Mouse (Mus musculus) erythroblast, adult 5-6 weeks (primary cell): ENCODE data around the gene Nol9. TPM values are rescaled to one million over a fixed set of nuclear protein-coding genes. Genes with fewer than 3 reads are reported as not detected.

Experiments used
- ATAC-seq: replicated peaks from 2 replicates; pipeline ENCODE4 v1.8.0; 2016; ENCODE audit warnings: moderate number of reproducible peaks, mild to moderate bottlenecking, moderate TSS enrichment, inconsistent platforms; ENCODE audit not compliant: poor library complexity, low FRiP score, severe bottlenecking
- total RNA-seq, 2 experiments: library from RNA; stranded (forward) in 1 of 2; stranded (reverse) in 1 of 2; fragments of 150-400 nt in 1 of 2; fragments of 200-764, 138-1000 nt in 1 of 2; gene quantifications; 2 replicates each; pipeline versions ENCODE4 v1.2.3 to v1.2.4; 2015 to 2017; ENCODE audit warnings: low replicate concordance in 2 of 2

Nol9 gene
- total RNA-seq, 2 experiments from 2014 or later = 3.9 to 7.3 TPM

DNA sequence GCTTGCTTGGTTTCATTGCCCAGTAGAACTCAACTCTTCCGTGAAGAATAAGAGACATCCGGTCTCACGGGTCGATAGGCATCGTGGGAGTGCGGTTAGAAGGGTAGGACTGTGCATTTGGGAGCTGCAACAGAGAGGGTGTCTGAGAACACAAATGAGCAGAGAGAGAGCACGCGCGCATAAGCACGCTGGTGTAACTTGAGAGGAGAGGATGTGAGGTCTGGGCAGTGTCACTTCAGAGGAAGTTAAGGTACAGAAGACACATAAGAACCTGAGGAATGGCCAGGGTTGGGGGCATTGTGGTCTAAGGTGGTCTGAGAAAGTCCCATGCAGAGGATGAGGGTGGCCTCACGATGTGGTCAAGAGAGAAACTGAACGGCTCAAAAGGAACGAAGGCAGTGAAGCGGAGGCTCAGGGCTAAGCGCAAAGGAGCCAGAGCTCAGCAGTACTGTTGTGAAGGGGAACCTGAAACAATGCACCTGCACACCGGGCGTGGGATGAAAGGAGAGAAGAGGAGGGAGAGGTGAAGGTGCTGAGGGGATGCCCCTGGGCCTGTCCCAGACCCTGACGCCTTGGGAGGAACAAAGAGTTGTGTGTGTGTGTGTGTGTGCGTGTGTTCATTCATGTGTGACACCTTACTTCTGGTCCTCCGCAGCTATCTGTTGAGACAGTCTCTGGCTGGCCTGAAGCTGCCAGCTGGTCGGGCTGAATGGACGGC lies 3.0 kb downstream of the Nol9 start:
- no peak for ATAC-seq

DNA sequence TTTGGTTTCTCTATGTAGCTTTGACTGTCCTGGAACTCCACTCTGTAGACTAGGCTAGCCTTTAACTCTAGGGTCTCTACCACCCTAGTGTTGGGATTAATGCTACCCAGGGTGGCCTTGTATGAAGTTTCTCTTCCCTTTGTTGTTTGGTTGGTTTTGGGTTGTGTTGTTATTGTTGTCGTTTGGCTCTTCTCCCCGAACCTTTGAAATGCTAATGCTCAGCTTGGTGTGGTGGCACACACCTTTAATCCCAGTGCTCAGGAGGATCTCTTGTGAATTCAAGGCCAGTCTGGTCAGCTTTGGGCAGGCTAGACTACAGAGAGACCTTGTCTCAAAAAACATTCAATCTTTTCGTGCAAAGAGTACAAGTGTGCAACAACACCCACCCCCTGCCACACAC lies 4.0 kb downstream of the Nol9 start:
- ATAC-seq = no peak

DNA sequence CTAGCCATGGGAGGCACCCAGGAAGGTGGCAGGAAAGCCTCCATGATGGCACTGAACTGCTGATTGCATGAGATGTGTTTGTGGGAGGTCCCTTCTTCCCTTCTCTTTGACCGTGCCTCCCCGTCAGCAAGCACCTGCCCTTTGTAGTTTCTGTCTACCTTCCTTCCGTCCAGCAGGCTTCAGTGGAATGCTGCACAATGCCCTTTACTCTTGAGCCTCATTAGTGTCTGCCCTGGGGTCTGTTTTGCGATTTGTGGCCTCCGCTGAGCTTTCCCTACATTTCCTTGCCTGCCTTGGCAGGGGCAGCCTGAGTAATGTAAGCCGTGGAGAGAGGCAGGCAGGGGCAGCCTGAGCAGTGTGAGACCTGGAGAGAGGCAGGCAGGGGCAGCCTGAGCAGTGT lies 5.5 kb downstream of the Nol9 start:
- ATAC-seq = no peak

DNA sequence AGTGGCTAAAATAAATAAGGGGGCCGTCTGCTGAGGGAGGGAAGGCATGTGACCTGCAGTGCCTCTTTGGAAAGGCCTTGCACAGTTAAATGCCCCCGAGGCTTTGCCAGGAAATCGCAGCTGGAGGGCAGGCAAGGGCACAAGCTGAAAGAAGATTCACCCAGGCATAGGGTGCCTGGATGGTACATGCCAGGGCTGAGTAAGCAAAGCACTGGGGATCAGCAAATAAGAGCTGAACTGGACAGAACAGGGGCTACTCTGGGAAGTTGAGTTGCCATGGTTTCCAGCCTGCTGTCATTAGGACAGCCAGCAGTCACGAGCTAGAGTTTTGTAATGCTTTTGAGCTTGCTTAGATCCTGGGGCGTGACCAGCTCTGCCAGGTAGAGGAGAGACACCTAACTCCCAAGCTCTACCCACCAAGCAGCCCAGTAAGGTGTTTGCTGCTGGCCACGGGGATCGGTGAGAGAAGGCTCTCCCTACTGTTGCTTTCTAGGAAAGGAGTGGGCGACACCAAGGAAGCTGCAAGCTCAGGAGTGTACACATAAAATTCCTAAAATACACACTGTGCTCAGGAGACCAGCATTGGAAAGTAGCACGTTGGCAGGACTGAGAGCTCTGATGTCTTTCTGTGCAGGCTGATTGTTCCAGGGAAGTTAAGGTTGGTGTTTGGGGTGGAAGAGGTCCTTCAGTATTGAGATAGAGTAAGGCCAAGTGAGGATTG lies 23.4 kb downstream of the Nol9 start:
- ATAC-seq = no peak

DNA sequence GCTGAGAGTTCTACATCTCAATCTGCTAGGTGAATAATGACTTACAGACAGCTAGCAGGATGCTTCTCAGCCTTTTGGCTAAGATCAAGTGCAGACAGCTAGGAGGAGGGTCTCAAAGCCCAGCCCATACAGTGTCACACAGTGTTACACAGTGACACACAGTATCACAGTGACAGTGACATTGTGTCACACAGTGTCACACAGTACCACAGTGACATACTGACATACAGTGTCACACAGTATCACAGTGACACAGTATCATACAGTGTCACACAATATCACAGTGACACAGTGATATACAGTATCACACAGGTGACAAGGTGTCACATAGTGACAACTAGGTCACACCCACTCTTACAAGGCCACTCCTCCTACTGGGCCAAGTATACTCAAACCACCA lies 28.2 kb downstream of the Nol9 start:
- ATAC-seq = no peak

DNA sequence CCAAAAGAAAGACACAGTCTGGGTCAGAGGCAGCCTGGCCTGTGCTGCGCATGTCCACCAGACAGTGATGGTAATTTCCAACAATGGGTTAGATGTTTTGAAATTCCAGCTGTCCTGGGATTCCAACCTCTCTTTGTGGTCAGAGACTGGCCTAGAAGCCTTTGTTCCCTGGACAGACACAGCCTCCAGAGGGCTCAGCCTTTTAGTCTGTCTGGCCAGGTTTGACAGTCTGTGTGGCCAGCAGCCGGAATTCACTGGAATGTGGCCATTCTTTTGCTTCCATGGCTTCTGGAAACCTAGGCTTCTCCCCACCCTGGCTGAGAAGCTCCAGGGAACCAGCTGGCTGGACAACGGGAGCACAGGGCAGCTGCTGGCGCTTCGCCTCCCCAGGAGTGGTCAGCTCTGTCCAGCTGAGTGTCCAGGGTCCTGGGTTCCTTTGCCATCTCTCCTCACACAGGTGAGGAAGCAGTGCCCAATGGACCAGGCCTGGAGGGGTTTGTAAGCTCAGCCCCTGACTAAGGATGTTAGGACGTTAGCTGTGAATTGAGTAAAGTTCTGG lies 29.1 kb downstream of the Nol9 start:
- no peak for ATAC-seq

DNA sequence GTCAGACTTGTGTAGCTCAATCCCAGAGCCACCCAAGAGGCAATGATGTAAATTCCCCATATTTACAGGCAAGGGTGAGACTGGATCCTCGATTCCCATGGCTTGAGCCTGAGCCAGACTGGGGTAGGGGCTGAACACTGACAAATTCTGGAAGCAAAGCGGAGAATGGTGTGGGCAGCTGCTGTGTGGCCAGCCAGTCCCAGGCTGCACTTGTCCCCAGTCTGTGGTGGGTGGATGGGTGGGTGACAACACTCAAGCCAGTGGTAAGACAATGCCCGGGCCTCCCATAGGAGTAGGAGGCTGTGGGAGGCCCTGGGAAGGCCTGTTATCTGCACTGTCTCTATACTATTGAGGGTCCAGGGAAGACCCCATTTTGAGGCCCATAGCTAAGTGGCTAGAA lies 30.1 kb downstream of the Nol9 start:
- no peak for ATAC-seq

DNA sequence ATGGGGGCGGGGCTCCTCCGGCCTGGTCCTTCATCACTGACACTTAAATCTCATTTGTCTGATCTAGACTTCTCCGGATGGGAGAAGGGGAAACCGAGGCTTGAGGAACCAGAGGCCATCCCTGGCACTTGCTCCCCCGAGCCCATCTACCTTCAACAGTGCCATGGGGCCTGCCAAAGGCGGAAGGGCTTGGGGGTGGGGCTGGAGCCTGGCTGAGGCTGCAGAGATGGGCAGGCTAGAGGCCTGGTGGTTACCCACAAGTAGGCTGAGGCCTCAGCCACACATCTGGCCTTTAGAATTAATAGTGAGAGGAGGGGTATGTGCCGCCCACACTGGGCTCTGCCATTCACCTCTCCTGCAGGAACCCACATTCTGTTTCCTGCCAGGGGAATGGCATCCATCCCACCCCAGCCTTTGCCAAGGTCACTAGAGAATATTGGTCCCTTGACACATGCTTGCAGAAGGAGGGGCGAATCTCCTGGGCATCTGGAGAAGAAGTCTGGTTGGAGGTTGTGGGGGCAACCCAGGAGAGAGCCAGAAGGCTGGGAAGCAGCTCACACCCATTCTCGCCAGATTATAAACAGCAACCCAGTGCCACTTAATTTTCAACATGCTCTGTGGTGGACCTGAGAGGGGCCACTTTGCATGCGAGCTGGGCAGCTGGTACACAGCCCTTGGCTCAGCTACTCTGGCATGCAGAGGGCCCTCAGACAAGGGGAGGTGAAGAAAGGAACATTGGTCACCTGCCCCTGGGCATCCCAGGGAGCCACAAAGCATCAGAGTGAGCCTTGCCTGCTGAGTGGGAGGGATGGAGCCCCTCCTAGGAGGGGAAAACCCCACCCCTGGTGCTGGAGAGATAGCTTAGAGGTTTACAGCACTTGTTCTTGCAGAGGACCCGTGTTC lies 31.6 kb downstream of the Nol9 start:
- no peak for ATAC-seq

DNA sequence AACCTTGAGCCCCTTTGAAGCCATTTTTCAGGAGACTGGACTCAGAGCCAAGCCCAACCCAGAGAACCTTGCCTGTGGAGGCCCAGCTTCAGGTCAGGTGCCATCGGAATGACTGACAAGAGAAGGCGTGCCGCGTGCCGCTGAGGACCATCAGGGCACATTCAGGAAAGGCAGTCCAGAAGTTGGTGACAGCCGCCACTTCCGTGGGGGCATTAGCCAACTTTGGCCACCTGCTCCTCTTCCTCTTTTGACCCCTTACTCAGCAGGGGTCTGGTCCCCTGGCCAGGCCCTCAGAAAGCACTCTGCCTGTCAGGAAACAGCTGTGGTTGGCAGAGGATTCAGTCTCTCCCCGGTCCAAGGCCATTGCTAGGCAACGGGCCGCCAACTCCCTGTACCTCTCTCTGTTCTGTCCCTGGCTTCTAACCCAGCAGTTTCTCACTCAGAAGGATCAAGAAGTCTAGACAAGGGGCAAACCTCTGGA lies 33.0 kb downstream of the Nol9 start, which contains the start of gene Plekhg5:
Gene Plekhg5, plus strand, starts transcription at position 378 of the 481 bp plus-strand sequence.
- no peak for ATAC-seq

DNA sequence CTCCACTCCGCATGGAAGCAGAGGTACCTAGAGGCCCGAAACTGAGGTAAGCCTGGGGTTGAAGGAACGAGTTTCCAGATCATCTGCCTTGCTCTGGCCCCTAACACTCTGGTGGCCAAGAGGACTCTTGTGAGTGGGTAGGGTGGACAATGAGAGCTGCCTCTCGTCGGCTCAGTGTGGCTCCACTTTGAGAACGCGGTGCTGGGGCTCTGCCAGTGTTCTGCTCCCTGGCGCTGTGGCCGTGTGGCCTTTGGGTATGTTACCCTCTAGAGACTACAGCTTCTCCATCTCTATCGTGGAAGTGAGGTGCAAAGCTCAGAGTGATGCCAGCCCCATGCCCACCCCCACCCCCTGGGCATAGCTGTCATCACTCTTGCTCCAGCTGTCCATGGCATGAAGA lies 33.5 kb downstream of the Nol9 start:
- no peak for ATAC-seq

DNA sequence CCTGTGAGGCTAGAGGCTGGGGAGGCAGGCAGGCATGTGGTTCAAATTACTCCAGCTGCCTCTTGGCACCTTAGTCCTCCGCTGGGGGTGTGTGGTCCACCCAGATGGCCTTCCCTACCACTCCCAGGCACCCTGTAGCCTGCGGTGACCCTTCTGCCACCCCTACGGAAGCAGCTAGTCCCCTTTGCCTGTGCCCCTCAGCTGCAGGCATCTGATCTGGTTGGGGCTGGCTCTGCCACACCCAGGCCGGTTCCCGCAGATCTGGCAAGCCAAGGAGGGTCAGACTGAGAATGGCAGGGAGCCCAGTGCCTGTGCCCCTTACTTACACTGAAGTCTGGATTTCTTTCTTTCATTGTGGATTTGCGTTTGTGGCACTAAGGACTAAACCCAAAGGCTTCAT lies 34.6 kb downstream of the Nol9 start:
- ATAC-seq = no peak

DNA sequence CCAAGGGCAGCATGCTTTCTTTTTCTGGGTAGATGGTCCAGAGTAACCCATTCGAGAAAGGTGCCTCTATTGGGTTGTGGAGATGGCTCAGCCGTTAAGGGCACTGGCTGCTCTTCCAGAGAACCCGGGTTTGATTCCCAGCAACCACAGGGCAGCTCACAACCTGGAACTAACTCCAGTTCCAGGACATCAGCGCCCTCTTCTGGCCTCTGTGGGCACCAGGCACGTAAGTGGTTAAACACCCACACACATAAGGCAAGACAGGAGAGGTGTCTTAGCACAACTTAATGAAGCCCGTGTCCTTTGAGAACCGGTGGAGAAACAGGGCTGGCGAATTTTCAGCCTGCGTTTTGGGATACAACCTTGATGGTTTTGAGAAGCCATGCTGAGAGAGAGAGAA lies 35.4 kb downstream of the Nol9 start:
- ATAC-seq = no peak

DNA sequence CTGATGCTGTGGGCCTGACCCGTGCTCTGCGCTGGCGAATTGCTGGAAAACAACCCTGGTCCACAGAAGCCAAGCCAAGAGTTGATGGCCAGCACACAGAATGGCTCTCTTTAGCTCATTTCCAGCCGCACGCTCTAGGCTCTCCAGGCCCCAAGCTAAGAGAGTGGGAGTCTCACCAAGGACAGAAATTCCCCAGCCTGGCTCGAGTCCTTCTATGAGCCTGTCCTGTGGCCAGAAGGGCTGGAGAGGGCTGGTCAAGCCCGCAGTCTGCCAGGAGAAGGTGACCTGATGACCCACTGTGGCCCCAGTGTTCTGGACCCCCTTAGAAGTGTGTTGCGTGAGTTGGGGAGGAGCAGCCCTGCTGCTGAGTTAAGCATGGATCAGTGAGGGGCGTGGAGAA lies 38.1 kb downstream of the Nol9 start:
- ATAC-seq = no peak

DNA sequence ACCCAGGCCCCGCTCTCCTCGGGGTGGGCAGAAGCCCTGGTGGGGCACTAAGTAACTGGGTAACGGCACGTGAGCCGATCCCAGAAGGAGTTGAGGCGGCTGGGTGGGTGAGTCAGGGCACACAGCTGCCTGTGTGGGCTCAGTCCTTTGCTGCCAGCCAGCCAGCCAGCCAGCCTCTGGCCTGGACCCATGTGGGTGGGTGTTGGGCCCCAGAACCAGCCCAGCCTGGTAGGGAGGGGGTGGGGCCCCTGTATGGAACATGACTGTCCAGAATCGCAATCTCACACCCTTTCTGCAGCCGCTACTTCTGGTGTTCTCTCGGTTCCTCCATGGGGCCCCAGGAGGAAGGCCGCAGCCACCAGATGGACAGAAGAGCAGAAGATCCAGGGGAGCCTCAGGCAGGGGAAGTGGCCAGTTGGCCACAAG lies 39.0 kb downstream of the Nol9 start:
- ATAC-seq = no peak

DNA sequence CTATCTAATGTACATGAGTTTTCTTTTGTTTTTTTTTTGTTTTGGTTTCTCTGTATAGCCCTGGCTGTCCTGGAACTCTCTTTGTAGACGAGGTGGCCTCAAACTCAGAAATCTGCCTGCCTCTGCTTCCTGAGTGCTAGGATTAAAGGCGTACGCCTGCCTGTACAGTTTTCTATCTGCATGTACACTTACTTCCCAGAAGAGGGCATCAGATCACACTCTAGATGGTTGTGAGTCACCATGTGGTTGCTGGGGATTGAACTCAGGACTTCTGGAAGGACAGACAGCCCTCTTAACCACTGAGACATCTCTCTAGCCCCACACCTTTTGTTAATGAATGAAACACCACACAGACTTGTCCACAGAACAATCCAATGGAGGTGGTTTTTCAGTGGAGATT lies 40.1 kb downstream of the Nol9 start:
- ATAC-seq = no peak

DNA sequence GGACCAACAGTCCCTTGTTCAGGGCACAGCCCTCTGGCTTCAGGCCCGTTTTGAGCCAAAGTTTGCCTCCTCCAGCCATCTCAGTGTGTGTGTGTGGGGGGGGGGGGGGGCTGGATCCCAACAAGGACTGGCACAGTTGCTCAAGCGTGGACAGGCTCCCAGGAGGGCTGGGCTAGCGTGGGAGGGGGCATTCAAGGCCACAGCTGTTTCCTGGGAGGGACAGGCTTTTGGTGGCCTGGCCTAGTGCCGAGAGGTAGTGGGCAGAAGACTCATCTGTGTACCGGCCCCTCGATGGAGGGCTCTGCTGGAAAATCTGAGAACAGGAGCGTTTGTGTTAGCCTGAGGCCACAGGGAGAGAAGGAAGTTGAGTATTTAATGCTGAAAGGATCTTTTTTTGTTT lies 40.8 kb downstream of the Nol9 start:
- no peak for ATAC-seq

DNA sequence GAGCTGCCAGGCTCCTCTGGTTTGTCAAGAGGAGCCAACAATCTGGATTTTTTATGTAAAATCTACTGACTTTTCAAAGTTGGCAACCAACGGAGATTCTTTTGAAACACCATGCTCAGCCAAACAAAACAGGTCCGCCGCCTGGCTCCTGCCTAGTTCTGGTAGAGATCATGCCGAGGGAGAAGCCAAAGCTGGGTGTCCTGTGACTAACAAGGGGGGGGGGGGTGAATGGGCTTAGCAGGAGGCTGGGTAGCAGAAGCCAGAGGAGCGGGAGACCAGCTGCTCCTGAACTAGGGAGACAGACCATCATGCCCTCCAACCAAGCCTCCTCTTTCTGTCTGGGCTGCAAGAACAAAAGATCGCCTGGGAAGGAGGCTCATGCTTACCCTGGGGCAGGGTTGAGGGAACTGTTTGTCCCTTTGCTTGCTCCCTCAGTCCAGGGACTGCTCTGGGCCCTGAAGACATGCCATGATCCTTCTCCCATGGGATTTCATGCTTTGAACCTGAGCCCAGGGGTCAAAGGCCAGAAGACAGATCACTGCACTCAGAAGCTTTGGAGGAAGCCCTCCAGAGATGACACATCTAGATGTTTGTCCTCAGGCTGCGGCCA lies 44.6 kb downstream of the Nol9 start:
- ATAC-seq = no peak

DNA sequence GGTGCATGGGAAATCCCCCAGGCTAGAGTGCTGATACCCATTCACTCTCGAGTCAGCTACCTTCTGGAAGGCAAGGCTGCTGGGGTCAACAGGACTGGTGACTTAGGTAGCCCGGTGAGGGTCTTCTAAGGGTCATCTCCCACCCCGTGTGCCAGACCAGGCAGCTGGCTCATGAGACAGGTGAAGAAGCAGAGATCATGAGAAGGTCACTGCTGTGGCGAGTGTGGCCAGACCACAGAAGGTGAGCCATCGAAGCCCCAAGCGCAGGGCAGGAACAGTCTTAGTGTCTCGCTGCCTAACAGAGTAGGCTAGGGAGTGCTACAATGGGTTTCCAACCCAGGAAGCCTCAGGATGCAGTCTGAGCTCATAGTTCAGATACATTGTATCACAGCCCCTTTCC lies 45.5 kb downstream of the Nol9 start:
- no peak for ATAC-seq

DNA sequence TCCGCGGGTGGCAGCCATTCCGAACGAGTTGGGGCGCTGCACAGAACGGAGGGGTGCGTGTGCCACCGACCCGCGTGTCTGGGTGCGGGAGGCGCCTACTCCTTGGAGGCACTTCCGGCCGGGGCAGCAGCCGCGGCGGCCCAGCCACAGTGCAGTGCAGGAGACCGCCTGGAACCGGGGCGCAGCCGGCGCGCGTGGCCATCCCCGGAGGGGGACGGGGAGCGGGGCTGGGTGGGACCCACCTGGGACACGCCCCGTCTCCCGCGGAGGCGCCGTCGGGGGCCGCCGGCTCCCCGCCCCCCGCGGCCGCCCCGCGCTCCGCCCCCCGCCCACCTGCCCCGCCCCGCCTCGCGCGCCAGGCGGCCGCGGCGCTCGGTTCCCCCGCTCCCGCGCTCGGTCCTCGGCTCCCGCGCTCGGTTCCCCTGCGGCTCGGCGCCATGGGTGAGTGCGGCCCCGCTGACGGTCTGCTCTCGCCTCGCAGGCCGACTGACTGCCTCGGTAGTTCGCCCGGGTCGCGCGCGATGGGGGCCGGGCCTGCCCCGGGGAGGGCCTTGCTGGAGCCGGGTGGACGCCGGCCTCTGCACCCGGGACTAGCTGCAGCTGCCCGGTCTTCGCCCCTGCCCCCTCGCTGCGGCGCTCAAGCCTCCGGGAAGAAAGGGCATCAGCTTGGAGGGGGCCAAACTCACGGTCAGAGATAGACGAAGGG lies 47.5 kb downstream of the Nol9 start:
- ATAC-seq = peak; percentile 32; the same call in 1 of the 2 replicates
